Mouse (Mus musculus): ENCODE results near the gene Mrpl24.
"Not testable (repeated sequence)": the region's sequence is repeated elsewhere in the genome, so short reads cannot be mapped to it uniquely, and the experiment has no call there.

DNA sequence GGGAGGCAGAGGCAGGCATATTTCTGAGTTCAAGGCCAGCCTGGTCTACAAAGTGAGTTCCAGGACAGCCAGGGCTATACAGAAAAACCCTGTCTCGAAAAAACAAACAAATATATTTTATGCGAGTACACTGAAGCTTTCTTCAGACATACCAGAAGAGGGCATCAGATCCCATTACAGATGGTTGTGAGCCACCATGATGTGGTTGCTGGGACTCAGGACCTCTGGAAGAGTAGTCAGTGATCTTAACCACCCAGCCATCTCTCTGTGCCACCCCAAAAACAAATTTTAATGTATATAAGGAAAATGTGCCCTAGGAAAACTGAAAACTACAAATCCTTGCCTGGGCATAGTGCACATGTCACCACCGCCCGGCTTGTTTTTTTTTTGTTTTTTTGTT, 31.9 kb upstream of the Mrpl24 start:
- peak; percentile 51 for TF ChIP-seq CTCF (IDR thresholded peaks at IDR 0.05; ENCODE audit: low read depth)
- TF ChIP-seq EP300 (IDR thresholded peaks at IDR 0.05; ENCODE audit: low read depth) = not testable (repeated sequence)
